Mouse (Mus musculus) cerebellum, adult 2 months (tissue): ENCODE measurements around the gene Mettl25.

Source experiments
- CTCF ChIP-seq: fragments of 200-500 bp; IDR thresholded peaks from 2 replicates; pipeline ENCODE4 v1.5.1; 2011; ENCODE audit warnings: low read depth, mild to moderate bottlenecking, control low read depth, low read length, moderate library complexity, borderline replicate concordance; ENCODE audit not compliant: insufficient read depth
- POLR2A ChIP-seq: fragments of 200-500 bp; IDR thresholded peaks from 2 replicates; pipeline ENCODE4 v1.6.1; 2011; ENCODE audit warnings: low read length, control low read depth, borderline replicate concordance; ENCODE audit not compliant: insufficient read depth

- no peak for TF ChIP-seq CTCF
- no peak for TF ChIP-seq POLR2A
These were observed 34.7 kb downstream of the Mettl25 start for GRCm38 (mm10) chr10:105806259-105807010.
